Mouse (Mus musculus): Measurements from ENCODE around the gene Timm29. TPM values are rescaled to one million over a fixed set of nuclear protein-coding genes. Genes with fewer than 3 reads are reported as not detected.
A peak's percentile ranks its signal among the peaks of the same experiment; 100 is the strongest.

Timm29 gene
- total RNA-seq (2014; rRNA removed): 13.0 and 18.7 TPM in 2 replicates
- polyA plus RNA-seq (2012; rRNA removed): 26.7 TPM in 2 replicates

DNA sequence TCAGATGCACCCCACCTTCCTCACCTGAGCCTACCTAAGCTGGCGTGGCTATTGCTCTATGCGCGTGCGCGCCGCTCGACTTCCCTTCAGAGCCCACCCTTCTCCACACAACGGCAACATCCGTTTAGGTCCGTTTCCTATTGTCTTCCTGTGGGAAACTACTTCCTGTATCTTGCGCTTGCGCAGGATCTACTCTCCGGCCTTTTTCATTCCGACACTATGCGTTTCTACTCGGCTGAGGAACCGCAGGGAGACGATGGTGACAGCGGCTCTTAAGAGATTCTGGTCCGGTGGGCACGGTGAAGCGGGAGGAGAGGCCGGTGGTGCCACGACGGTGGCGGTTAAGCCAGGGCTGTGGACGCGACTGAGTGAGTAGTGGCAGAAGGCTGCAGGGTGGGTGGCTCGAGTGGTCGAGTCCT lies at the start of gene Timm29, which contains the start of gene Yipf2:
Gene Timm29, plus strand, starts transcription at position 20 of the 419 bp plus-strand sequence.
Gene Yipf2, minus strand, starts transcription at position 126 of the 419 bp plus-strand sequence.
- under 1% methylated on average over 30 of the region's 30 CpGs for WGBS
- DNase-seq (ENCODE audit: extremely low read depth, low read depth, low spot score): peak; percentile 92
- peaks cover 10% of the 10 kb centered on the region; the same call in 1 of the 2 replicates for H3K36me3 ChIP-seq (ENCODE audit: control insufficient read depth, insufficient read depth, low read length)

DNA sequence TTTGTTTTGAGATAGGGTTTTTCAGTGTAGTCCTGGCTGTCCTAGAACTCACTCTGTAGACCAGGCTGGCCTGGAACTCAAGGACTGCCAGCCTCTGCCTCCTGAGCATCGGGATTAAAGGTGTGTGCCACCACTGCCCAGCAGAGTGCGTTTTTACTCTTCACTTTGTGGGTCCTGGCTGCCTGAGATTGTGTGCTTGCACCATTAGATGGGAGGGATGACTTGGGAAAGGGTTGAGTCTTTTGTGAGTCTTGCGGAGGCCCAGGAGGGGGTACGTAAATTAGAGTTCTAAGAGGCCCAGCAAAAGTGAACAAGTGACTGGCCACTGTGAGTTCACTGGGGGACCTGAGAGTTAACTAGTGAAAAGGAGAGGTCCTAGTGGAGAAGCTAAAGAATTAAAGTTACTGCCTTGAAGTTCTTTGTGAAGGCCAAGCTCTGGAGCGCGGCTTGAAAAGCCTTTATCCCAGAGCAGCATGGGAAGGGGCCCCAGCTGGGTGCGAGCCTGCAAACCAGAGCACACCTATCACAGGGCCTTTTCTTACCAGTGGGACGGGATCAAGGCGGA lies 47.1 kb upstream of the Timm29 start:
- DNase-seq (ENCODE audit: extremely low read depth, low read depth, low spot score): no peak
- TF ChIP-seq CTCF (IDR thresholded peaks at IDR 0.05; ENCODE audit: low read depth, low read length): no peak
- 0 out of 2 replicates have a peak, but pooled peaks have one; percentile 10 for TF ChIP-seq POLR2A (IDR thresholded peaks at IDR 0.05; ENCODE audit: extremely low read depth, insufficient read depth, low read length)
- H3K27ac ChIP-seq (replicated peaks; ENCODE audit: insufficient read depth, low read depth, low read length): 0 out of 2 replicates have a peak overlapping the region, but pooled peaks have one; percentile 8
- H3K79me2 ChIP-seq (ENCODE audit: control insufficient read depth, insufficient read depth, low read length): peaks cover 7% of the 10 kb centered on the region; the same call in 1 of the 2 replicates
- no peaks in the 10 kb centered on the region for H3K27me3 ChIP-seq (ENCODE audit: control insufficient read depth, insufficient read depth, low read length)
- H3K4me1 ChIP-seq (ENCODE audit: control insufficient read depth, insufficient read depth, low read length): peaks cover 2% of the 10 kb centered on the region
- WGBS: 25% methylated on average over 9 of the region's 9 CpGs
- 0 out of 2 replicates have a peak overlapping the region, but pooled peaks have one; percentile 2 for H3K9ac ChIP-seq (ENCODE audit: low read depth, low read length)
- no peaks in the 10 kb centered on the region for H3K36me3 ChIP-seq (ENCODE audit: control insufficient read depth, insufficient read depth, low read length)
- peak overlapping the region; percentile 72; the same call in 1 of the 2 replicates for H3K4me3 ChIP-seq (ENCODE audit: insufficient read depth, low read depth, low read length)

More for the DNA sequence above, at the start of gene Timm29, which contains the start of gene Yipf2:
- TF ChIP-seq CTCF (IDR thresholded peaks at IDR 0.05; ENCODE audit: low read depth, low read length) (peak; percentile 10; the same call in 1 of the 2 replicates), POLR2A (IDR thresholded peaks at IDR 0.05; ENCODE audit: extremely low read depth, insufficient read depth, low read length) (peak; percentile 56; the same call in 1 of the 2 replicates)
- Histone ChIP-seq H3K27ac (replicated peaks; ENCODE audit: insufficient read depth, low read depth, low read length) (peak within 1 kb of the TSS; percentile 81), H3K4me3 (ENCODE audit: insufficient read depth, low read depth, low read length) (peak within 1 kb of the TSS; percentile 96), H3K9ac (ENCODE audit: low read depth, low read length) (peak within 1 kb of the TSS; percentile 96), H3K27me3 (ENCODE audit: control insufficient read depth, insufficient read depth, low read length) (no peaks in the 10 kb centered on the region), H3K79me2 (ENCODE audit: control insufficient read depth, insufficient read depth, low read length) (peaks cover 8% of the 10 kb centered on the region; the same call in 1 of the 2 replicates), H3K4me1 (ENCODE audit: control insufficient read depth, insufficient read depth, low read length) (peaks cover 15% of the 10 kb centered on the region)

DNA sequence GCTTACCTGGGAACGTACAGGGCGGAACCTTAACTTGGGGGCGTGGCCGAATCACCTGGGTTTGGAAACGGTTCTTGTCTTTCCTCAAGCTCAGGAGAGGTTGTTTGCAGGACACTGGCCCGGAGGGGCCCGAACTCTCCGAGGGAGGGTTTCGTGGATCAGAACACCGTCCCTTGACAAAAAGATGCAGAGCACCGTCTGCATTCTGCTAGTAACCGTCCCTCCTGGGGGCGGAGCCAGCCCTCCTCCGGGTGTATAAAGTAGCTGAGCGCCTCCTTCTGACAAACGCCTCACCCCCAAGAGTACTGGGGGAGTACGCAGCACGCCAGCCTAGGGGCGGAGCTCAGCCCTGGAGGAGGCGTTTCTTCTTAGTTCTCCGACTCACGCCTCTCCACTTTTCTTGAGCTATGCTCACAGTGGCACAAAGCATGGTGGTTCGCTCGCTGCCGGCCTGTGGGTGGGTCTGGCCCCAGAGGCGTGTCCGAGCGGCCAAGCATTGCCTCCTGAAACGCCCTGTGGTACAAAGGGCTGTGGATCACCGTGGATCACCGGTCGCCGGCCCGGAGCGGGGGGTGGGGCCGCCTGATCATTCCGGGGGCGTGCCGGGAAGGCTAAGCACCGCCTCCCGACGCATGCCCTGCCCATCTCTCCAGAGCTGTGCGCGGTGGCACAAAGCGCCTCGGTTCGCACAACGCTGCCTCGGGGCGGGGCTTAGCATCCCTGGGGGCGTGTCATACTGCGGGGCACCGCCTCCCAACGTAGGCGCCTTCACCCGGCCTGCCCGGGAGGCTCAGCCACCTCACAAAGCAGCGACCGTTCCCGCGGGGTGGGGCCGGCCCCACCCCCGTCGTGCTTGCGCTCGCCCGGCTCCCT lies 46.4 kb upstream of the Timm29 start:
- TF ChIP-seq POLR2A (IDR thresholded peaks at IDR 0.05; ENCODE audit: extremely low read depth, insufficient read depth, low read length): 0 out of 2 replicates have a peak, but pooled peaks have one; percentile 35
- 0 out of 2 replicates have a peak, but pooled peaks have one; percentile 12 for TF ChIP-seq CTCF (IDR thresholded peaks at IDR 0.05; ENCODE audit: low read depth, low read length)
- Histone ChIP-seq H3K9ac (ENCODE audit: low read depth, low read length) (peak overlapping the region; percentile 72), H3K36me3 (ENCODE audit: control insufficient read depth, insufficient read depth, low read length) (no peaks in the 10 kb centered on the region), H3K27ac (replicated peaks; ENCODE audit: insufficient read depth, low read depth, low read length) (peak overlapping the region; percentile 75), H3K79me2 (ENCODE audit: control insufficient read depth, insufficient read depth, low read length) (peaks cover 7% of the 10 kb centered on the region; the same call in 1 of the 2 replicates), H3K27me3 (ENCODE audit: control insufficient read depth, insufficient read depth, low read length) (no peaks in the 10 kb centered on the region), H3K4me1 (ENCODE audit: control insufficient read depth, insufficient read depth, low read length) (peaks cover 2% of the 10 kb centered on the region), H3K4me3 (ENCODE audit: insufficient read depth, low read depth, low read length) (peak overlapping the region; percentile 72)
- peak; percentile 90 for DNase-seq (ENCODE audit: extremely low read depth, low read depth, low spot score)
- under 1% methylated on average over 67 of the region's 67 CpGs for WGBS

DNA sequence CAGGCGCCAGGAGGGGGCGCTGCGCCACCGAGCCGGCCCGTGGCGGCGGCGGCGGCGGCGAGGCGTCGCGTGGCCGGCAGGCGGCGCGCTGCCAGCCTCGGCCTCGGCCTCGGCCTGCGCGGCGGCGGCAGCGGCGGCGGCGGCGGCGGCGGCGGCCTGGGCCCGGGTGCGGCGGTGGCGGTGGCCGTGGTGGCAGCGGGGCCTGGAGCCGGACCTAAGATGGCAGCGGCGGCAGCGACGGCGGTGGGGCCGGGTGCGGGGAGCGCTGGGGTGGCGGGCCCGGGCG lies 45.8 kb upstream of the Timm29 start, which contains the start of gene Carm1:
Gene Carm1, plus strand, starts transcription at position 106 of the 286 bp plus-strand sequence.
- no peaks in the 10 kb centered on the region for H3K36me3 ChIP-seq (ENCODE audit: control insufficient read depth, insufficient read depth, low read length)
- peaks cover 10% of the 10 kb centered on the region; the same call in 1 of the 2 replicates for H3K79me2 ChIP-seq (ENCODE audit: control insufficient read depth, insufficient read depth, low read length)
- H3K27me3 ChIP-seq (ENCODE audit: control insufficient read depth, insufficient read depth, low read length): no peaks in the 10 kb centered on the region
- WGBS: 10% methylated on average over 52 of the region's 52 CpGs
- peak within 1 kb of the TSS; percentile 96 for H3K4me3 ChIP-seq (ENCODE audit: insufficient read depth, low read depth, low read length)
- peak within 1 kb of the TSS; percentile 98 for H3K9ac ChIP-seq (ENCODE audit: low read depth, low read length)
- H3K4me1 ChIP-seq (ENCODE audit: control insufficient read depth, insufficient read depth, low read length): peaks cover 2% of the 10 kb centered on the region
- peak within 1 kb of the TSS; percentile 75 for H3K27ac ChIP-seq (replicated peaks; ENCODE audit: insufficient read depth, low read depth, low read length)
- no peak for DNase-seq (ENCODE audit: extremely low read depth, low read depth, low spot score)
- no peak for TF ChIP-seq POLR2A (IDR thresholded peaks at IDR 0.05; ENCODE audit: extremely low read depth, insufficient read depth, low read length)
- peak; percentile 65 for TF ChIP-seq CTCF (IDR thresholded peaks at IDR 0.05; ENCODE audit: low read depth, low read length)

DNA sequence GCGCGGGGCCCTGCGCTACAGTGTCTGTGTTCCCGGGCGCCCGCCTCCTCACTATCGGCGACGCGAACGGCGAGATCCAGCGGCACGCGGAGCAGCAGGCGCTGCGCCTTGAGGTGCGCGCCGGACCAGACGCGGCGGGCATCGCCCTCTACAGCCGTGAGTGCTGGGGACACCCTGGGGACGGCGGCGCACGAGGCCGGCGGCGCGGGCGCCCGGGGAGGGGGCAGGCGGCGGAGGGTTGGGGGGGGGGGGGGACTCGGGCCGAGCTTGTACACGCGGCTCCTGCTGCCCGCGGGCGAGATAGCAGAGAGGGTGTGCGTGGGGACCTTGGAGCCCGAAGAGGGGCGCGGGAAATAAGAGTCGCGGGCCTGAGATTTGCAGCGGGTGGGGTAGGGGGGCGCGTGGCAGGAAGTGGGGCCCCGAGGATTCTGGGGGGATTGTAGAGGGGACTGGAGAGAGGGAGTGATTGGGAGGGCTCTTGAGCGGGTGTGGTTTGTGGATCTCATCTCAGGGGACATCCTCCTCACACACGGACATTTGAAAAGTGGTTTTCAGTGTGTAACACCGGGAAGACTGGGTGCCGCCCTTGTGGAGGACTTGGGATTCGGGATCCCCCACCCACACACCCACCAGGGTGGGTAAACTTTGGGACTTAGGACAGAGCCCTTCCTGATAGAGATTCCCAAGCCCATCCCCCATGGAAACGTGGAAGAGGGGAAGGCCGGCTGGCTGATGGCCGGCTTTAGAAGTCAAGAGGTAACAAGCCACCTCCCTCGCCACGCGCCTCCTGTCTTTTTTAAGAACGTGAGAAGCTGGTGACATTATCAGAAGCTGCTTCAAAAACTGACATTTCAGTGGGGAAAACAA lies 45.2 kb upstream of the Timm29 start:
- 0 out of 2 replicates have a peak, but pooled peaks have one; percentile 16 for TF ChIP-seq CTCF (IDR thresholded peaks at IDR 0.05; ENCODE audit: low read depth, low read length)
- TF ChIP-seq POLR2A (IDR thresholded peaks at IDR 0.05; ENCODE audit: extremely low read depth, insufficient read depth, low read length): no peak
- Histone ChIP-seq H3K4me1 (ENCODE audit: control insufficient read depth, insufficient read depth, low read length) (peaks cover 2% of the 10 kb centered on the region), H3K36me3 (ENCODE audit: control insufficient read depth, insufficient read depth, low read length) (no peaks in the 10 kb centered on the region), H3K27me3 (ENCODE audit: control insufficient read depth, insufficient read depth, low read length) (no peaks in the 10 kb centered on the region), H3K27ac (replicated peaks; ENCODE audit: insufficient read depth, low read depth, low read length) (peak overlapping the region; percentile 62), H3K79me2 (ENCODE audit: control insufficient read depth, insufficient read depth, low read length) (peaks cover 10% of the 10 kb centered on the region; the same call in 1 of the 2 replicates), H3K9ac (ENCODE audit: low read depth, low read length) (peak overlapping the region; percentile 98), H3K4me3 (ENCODE audit: insufficient read depth, low read depth, low read length) (peak overlapping the region; percentile 96)
- DNase-seq (ENCODE audit: extremely low read depth, low read depth, low spot score): peak; percentile 29
- WGBS: under 1% methylated on average over 60 of the region's 66 CpGs
